Mouse (Mus musculus): ENCODE data around the gene Gm8229.
"Not testable (repeated sequence)": the region's sequence is repeated elsewhere in the genome, so short reads cannot be mapped to it uniquely, and the experiment has no call there.

The Gm8229 gene

DNA sequence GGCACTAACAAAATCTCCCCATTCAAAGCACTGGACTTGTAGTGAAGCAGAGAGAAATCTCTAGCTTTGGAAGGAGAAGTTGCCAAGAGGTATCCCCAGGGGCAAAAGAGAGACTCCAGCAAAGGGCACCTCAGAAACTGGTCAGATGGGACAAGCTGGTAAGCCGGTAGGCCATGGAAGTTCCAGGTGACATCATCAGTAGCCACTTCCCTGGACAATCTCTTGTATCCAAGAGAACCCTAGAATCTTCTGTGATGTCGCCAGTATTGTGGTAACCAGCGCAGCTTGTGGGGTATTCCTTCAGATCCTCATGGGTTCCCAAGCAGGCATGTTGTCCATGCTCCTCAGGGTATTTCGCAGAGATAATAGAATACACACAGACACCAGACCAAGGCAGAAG is at the start of gene Gm8229:
Gene Gm8229, plus strand, starts transcription at position 301 of the 400 bp plus-strand sequence.
- not testable (repeated sequence) for DNase-seq

DNA sequence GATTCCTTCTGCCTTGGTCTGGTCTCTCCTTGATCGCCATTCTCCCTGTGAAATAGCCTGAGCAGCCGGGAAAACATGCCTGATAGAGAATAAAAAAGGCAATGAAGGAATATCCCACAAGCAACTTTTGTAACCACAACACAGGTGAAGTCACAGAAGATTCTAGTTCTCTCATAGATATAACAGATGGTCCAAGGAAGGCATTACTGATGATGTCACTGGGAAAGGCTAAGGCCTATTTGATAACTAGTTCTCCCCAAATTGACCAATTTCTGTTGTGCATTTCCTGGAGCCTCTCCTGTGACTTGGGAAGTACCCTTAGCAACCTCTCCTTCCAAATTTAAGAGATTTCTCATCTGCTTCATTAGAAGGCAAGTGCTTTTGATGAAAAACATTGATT is 26.7 kb upstream of the Gm8229 start, which contains the start of gene Gm5930:
Gene Gm5930, minus strand, starts transcription at position 101 of the 400 bp plus-strand sequence.
- DNase-seq = not testable (repeated sequence)

DNA sequence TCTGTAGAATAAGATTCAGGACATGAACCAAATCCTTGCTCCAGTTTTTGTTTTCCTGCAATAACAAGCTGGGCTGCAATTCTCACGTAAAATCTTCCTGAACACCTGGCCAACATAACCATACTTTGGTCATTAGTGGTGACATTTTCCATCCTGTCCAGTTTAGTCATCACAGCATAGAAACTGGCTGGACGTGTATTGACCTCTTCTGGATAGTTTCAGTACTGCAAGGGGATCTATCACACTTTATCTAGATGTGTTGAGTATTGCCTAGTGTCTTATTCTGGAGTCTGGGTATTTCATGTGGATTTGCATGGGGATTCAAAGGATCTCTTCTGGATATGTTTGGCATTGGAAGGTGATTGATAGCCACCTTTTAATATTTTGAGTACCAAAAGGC is 3.7 kb upstream of the Gm8229 start:
- not testable (repeated sequence) for DNase-seq

- not testable (repeated sequence) for DNase-seq
Measured at GRCm38 (mm10) chr14:44362301-44362700, 2.9 kb upstream of the Gm8229 start.

- DNase-seq = not testable (repeated sequence)
Measured at GRCm38 (mm10) chr14:44384233-44384632, 19.1 kb downstream of the Gm8229 start.

DNA sequence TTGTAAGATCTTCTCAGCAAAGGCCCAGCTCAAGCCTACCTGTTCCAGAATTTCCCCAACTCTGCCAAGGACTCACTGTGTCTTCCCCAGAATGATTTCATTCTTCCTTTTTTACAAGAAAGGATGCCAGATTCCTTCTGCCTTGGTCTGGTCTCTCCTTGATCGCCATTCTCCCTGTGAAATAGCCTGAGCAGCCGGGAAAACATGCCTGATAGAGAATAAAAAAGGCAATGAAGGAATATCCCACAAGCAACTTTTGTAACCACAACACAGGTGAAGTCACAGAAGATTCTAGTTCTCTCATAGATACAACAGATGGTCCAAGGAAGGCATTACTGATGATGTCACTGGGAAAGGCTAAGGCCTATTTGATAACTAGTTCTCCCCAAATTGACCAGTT is 45.4 kb downstream of the Gm8229 start, which contains the start of gene Gm3371:
Gene Gm3371, minus strand, starts transcription at position 101 of the 400 bp plus-strand sequence.
- not testable (repeated sequence) for DNase-seq
